Mouse (Mus musculus) CD4-positive, CD25-positive, alpha-beta regulatory T cell, adult 2 months (primary cell): Measurements from ENCODE around the gene Plpp2.
A peak's percentile ranks its signal among the peaks of the same experiment; 100 is the strongest.

Experiments used
- DNase-seq: peaks from one replicate; pipeline ENCODE4 v3.0.0-alpha.2; 2012; ENCODE audit warnings: low read depth, low spot score

Gene Plpp2

GRCm38 (mm10) chr10:79528081-79528480 lies 5.5 kb downstream of the Plpp2 start:
- DNase-seq: no peak

GRCm38 (mm10) chr10:79527453-79527845 lies 6.1 kb downstream of the Plpp2 start:
- no peak for DNase-seq

GRCm38 (mm10) chr10:79526661-79527452 lies 6.7 kb downstream of the Plpp2 start:
- no peak for DNase-seq

DNA sequence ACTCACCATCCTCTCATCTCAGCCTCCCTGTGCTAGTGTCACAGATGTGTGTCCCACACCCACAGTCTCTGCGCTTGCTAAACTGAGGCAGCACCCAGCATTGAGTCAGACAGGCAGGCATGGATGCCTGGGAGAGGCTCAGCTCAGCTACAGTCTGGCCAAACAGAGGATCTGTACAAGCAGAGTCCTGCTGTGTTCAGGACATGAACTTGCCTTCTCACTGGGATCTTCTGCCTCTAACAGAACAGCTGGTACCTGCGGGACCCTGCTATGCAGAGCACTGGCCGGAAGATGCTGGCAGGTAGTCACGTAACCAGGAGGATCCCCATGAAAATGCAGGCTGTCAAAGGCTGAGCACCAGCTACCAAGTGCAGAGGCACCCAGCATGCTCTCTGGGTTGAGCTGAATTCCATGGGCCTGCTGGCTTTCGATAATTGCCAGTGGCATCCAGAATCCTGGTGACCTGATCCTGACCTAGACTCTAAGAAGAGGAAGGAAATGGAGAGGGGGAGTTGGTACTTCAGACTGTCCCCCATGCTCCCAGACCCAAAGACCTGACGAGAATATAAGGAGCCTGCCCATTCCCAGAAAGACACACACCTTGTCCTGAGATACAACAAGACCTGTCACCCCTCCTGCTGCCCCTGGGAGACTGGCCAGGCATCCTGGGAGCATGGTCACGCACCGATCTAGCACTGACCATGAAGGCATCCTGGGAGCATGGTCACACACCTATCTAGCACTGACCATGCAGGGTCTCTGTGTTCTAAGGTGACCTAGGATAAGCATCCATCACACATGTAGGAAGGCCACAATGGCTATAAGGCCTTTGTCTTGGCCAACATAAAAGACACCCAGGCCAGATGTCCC lies 7.9 kb downstream of the Plpp2 start:
- DNase-seq: no peak

GRCm38 (mm10) chr10:79524433-79524832 lies 9.2 kb downstream of the Plpp2 start:
- no peak for DNase-seq

DNA sequence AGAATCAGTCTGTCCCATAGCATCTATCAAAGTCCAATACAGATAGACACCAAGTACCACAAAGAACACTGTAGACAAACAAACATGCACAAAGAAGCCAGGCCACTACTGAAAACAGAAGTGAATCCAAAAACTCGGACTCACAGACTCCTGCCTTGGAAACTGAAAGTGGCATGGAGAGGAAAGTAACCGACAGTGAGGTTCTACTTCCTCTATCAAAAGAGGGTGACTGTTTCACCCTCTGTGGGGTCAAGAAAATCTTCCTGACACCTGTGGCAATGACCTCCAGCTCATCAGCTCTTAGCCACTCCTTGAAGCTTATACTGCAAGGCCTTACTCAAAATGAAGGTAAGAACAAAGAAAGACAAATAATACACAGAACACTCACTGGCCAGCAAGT lies 26.9 kb downstream of the Plpp2 start:
- no peak for DNase-seq

DNA sequence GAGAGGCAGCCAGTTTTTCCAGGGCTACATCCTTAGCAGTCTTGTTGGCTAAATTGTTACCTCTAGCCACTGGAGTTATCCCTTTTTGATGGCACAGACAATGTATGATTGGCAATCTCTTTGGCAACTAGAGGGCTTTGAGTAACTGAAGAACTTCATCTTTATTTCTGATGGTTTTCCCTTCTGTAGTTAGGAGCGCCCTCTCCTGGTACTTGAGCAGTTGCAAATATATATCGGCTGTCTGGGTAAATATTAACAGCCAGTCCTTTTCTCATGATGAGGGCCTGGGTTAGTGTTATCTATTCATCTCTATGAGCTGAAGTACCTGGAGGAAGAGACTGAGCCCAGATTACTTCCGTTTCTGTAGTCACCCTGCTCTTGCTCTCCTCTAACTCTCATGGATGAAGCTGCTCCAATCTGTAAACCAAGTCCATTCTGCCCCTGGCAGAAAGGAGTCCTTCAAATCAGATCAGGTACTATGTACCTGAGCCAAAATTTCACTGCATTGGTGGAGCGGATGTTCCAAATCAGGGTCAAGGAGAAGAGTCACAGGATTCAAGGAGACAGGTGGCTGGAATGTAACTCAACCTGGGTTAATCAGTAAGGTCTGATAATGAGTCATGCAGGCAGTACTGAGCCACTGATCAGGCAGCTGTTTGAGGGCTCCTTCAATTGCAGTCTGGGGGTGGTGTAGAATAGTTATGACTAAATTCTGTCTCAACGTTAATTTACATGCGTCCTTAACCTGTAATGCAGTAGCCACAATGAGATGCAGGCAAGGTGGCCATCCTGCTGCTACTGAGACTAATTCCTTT lies 30.6 kb downstream of the Plpp2 start:
- DNase-seq: peak; percentile 42

DNA sequence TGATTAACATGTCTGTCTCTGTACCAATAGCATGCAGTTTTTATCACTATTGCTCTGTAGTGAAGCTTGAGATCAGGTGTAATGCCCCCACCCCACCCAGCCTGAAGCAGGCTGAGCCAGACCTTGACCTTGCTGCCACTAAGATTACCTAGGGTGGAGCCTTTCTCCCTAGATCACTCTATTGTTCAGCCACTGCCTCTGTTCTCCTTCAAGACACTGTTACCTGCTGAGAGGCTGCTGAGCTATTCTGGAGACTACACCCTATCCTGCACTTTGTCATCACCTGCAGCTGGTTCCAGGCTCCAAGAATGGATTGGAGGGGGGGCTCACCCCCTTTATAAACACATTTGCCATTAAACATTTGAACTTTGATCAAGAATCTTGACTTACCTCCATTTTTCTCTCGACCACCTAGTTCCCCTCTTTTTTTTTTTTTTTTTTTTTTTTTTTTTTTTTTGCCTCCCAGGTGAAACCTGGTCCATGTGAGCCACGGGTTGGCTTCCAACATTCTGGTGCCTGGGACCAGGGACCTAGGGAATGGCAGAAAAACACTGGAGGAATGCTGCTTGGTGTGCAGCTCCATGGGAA lies 36.8 kb downstream of the Plpp2 start:
- DNase-seq: no peak

- no peak for DNase-seq
Observed at GRCm38 (mm10) chr10:79495886-79496285, 37.7 kb downstream of the Plpp2 start.
